Mouse (Mus musculus): ENCODE measurements around the gene Pygm. TPM values are rescaled to one million over a fixed set of nuclear protein-coding genes. Genes with fewer than 3 reads are reported as not detected.

Gene Pygm
- polyA plus RNA-seq, 1 experiment from 2014 or later, result 6.0 TPM

- peaks cover 26% of the 10 kb centered on the region for H3K27me3 ChIP-seq (ENCODE audit: control insufficient read depth, insufficient read depth, low read length)
- DNase-seq (ENCODE audit: low spot score) (peak; percentile 60), ATAC-seq (ENCODE audit: insufficient read depth, low FRiP score, low TSS enrichment) (peak; percentile 25; the same call in 1 of the 2 replicates)
- no peaks in the 10 kb centered on the region for H3K9me3 ChIP-seq (ENCODE audit: control insufficient read depth, low read length)
- H3K4me2 ChIP-seq (ENCODE audit: low read depth), result peak overlapping the region; percentile 100
- peaks cover 31% of the 10 kb centered on the region for H3K4me1 ChIP-seq (ENCODE audit: control insufficient read depth, insufficient read depth, low read length)
- H3K4me3 ChIP-seq (ENCODE audit: low read depth, low read length), result peak overlapping the region; percentile 62
- under 1% methylated on average over 38 of the region's 39 CpGs for WGBS
- 0 out of 2 replicates have a peak overlapping the region, but pooled peaks have one; percentile 20 for H3K27ac ChIP-seq (ENCODE audit: low read depth, low read length)
- H3K9ac ChIP-seq (ENCODE audit: low read length), result peak overlapping the region; percentile 72
- H3K36me3 ChIP-seq (ENCODE audit: control insufficient read depth, insufficient read depth, low read length), result no peaks in the 10 kb centered on the region
Measured at GRCm38 (mm10) chr19:6398447-6399284, 14.5 kb downstream of the Pygm start.

GRCm38 (mm10) chr19:6399285-6400095 is 15.3 kb downstream of the Pygm start, which contains the start of gene Rasgrp2:
Gene Rasgrp2 (plus strand): TSS chr19:6399340.
- under 1% methylated on average over 42 of the region's 87 CpGs for WGBS
- peaks cover 26% of the 10 kb centered on the region for H3K27me3 ChIP-seq (ENCODE audit: control insufficient read depth, insufficient read depth, low read length)
- H3K4me1 ChIP-seq (ENCODE audit: control insufficient read depth, insufficient read depth, low read length), result peaks cover 32% of the 10 kb centered on the region
- peak; percentile 53 for DNase-seq (ENCODE audit: low spot score)
- 0 out of 2 replicates have a peak, but pooled peaks have one; percentile 21 for ATAC-seq (ENCODE audit: insufficient read depth, low FRiP score, low TSS enrichment)
- H3K4me3 ChIP-seq (ENCODE audit: low read depth, low read length), result peak within 1 kb of the TSS; percentile 62
- H3K4me2 ChIP-seq (ENCODE audit: low read depth), result peak within 1 kb of the TSS; percentile 100
- H3K36me3 ChIP-seq (ENCODE audit: control insufficient read depth, insufficient read depth, low read length), result no peaks in the 10 kb centered on the region
- H3K27ac ChIP-seq (ENCODE audit: low read depth, low read length), result 0 out of 2 replicates have a peak within 1 kb of the TSS, but pooled peaks have one; percentile 20
- H3K9me3 ChIP-seq (ENCODE audit: control insufficient read depth, low read length), result no peaks in the 10 kb centered on the region
- peak within 1 kb of the TSS; percentile 72 for H3K9ac ChIP-seq (ENCODE audit: low read length)

GRCm38 (mm10) chr19:6400096-6401086 is 16.2 kb downstream of the Pygm start:
- Histone ChIP-seq H3K4me1 (ENCODE audit: control insufficient read depth, insufficient read depth, low read length) (peaks cover 32% of the 10 kb centered on the region), H3K4me2 (ENCODE audit: low read depth) (peak overlapping the region; percentile 100), H3K27me3 (ENCODE audit: control insufficient read depth, insufficient read depth, low read length) (peaks cover 26% of the 10 kb centered on the region), H3K9me3 (ENCODE audit: control insufficient read depth, low read length) (no peaks in the 10 kb centered on the region), H3K9ac (ENCODE audit: low read length) (no peak overlapping the region; the same call in 1 of the 2 replicates), H3K36me3 (ENCODE audit: control insufficient read depth, insufficient read depth, low read length) (no peaks in the 10 kb centered on the region), H3K27ac (ENCODE audit: low read depth, low read length) (no peak overlapping the region), H3K4me3 (ENCODE audit: low read depth, low read length) (peak overlapping the region; percentile 62)
- ATAC-seq (ENCODE audit: insufficient read depth, low FRiP score, low TSS enrichment) (no peak), DNase-seq (ENCODE audit: low spot score) (no peak)
- 2% methylated on average over 29 of the region's 29 CpGs for WGBS

GRCm38 (mm10) chr19:6401131-6401815 is 17.1 kb downstream of the Pygm start:
- WGBS, result 0% methylated on average over 30 of the region's 32 CpGs
- Histone ChIP-seq H3K36me3 (ENCODE audit: control insufficient read depth, insufficient read depth, low read length) (no peaks in the 10 kb centered on the region), H3K27ac (ENCODE audit: low read depth, low read length) (no peak overlapping the region), H3K4me2 (ENCODE audit: low read depth) (peak overlapping the region; percentile 47), H3K4me3 (ENCODE audit: low read depth, low read length) (peak overlapping the region; percentile 14), H3K4me1 (ENCODE audit: control insufficient read depth, insufficient read depth, low read length) (peaks cover 32% of the 10 kb centered on the region), H3K9me3 (ENCODE audit: control insufficient read depth, low read length) (no peaks in the 10 kb centered on the region), H3K27me3 (ENCODE audit: control insufficient read depth, insufficient read depth, low read length) (peaks cover 26% of the 10 kb centered on the region), H3K9ac (ENCODE audit: low read length) (peak overlapping the region; percentile 29)
- peak; percentile 78 for DNase-seq (ENCODE audit: low spot score)
- no peak; the same call in 1 of the 2 replicates for ATAC-seq (ENCODE audit: insufficient read depth, low FRiP score, low TSS enrichment)

- 8% methylated on average over 9 of the region's 9 CpGs for WGBS
- ATAC-seq (ENCODE audit: insufficient read depth, low FRiP score, low TSS enrichment) (no peak), DNase-seq (ENCODE audit: low spot score) (no peak)
- no peaks in the 10 kb centered on the region for H3K9me3 ChIP-seq (ENCODE audit: control insufficient read depth, low read length)
- peaks cover 32% of the 10 kb centered on the region for H3K4me1 ChIP-seq (ENCODE audit: control insufficient read depth, insufficient read depth, low read length)
- peak overlapping the region; percentile 14 for H3K4me3 ChIP-seq (ENCODE audit: low read depth, low read length)
- H3K27me3 ChIP-seq (ENCODE audit: control insufficient read depth, insufficient read depth, low read length), result peaks cover 26% of the 10 kb centered on the region
- H3K4me2 ChIP-seq (ENCODE audit: low read depth), result peak overlapping the region; percentile 47
- H3K27ac ChIP-seq (ENCODE audit: low read depth, low read length), result no peak overlapping the region
- H3K9ac ChIP-seq (ENCODE audit: low read length), result peak overlapping the region; percentile 29
- no peaks in the 10 kb centered on the region for H3K36me3 ChIP-seq (ENCODE audit: control insufficient read depth, insufficient read depth, low read length)
Measured at GRCm38 (mm10) chr19:6401951-6402350, 17.8 kb downstream of the Pygm start.

- H3K27me3 ChIP-seq (ENCODE audit: control insufficient read depth, insufficient read depth, low read length), result peaks cover 26% of the 10 kb centered on the region
- no peak overlapping the region for H3K27ac ChIP-seq (ENCODE audit: low read depth, low read length)
- no peaks in the 10 kb centered on the region for H3K36me3 ChIP-seq (ENCODE audit: control insufficient read depth, insufficient read depth, low read length)
- no peak for ATAC-seq (ENCODE audit: insufficient read depth, low FRiP score, low TSS enrichment)
- no peaks in the 10 kb centered on the region for H3K9me3 ChIP-seq (ENCODE audit: control insufficient read depth, low read length)
- DNase-seq (ENCODE audit: low spot score), result no peak
- WGBS, result 85% methylated on average over 10 of the region's 10 CpGs
- no peak overlapping the region for H3K4me2 ChIP-seq (ENCODE audit: low read depth)
- H3K9ac ChIP-seq (ENCODE audit: low read length), result no peak overlapping the region
- no peak overlapping the region for H3K4me3 ChIP-seq (ENCODE audit: low read depth, low read length)
- H3K4me1 ChIP-seq (ENCODE audit: control insufficient read depth, insufficient read depth, low read length), result peaks cover 28% of the 10 kb centered on the region
Measured at GRCm38 (mm10) chr19:6403869-6404268, 19.7 kb downstream of the Pygm start.

- H3K27ac ChIP-seq (ENCODE audit: low read depth, low read length), result no peak overlapping the region
- H3K4me2 ChIP-seq (ENCODE audit: low read depth), result no peak overlapping the region
- no peaks in the 10 kb centered on the region for H3K9me3 ChIP-seq (ENCODE audit: control insufficient read depth, low read length)
- 75% methylated on average over 10 of the region's 10 CpGs for WGBS
- peaks cover 13% of the 10 kb centered on the region for H3K27me3 ChIP-seq (ENCODE audit: control insufficient read depth, insufficient read depth, low read length)
- ATAC-seq (ENCODE audit: insufficient read depth, low FRiP score, low TSS enrichment) (no peak), DNase-seq (ENCODE audit: low spot score) (no peak)
- peaks cover 18% of the 10 kb centered on the region for H3K4me1 ChIP-seq (ENCODE audit: control insufficient read depth, insufficient read depth, low read length)
- no peaks in the 10 kb centered on the region for H3K36me3 ChIP-seq (ENCODE audit: control insufficient read depth, insufficient read depth, low read length)
- H3K4me3 ChIP-seq (ENCODE audit: low read depth, low read length), result no peak overlapping the region
- H3K9ac ChIP-seq (ENCODE audit: low read length), result no peak overlapping the region
Measured at GRCm38 (mm10) chr19:6405433-6405832, 21.2 kb downstream of the Pygm start.

Data from neural tube, embryonic 11.5 days (tissue).